Mouse (Mus musculus) heart, embryonic 16.5 days (tissue): ENCODE data around the gene Cetn3. TPM values are rescaled to one million over a fixed set of nuclear protein-coding genes. Genes with fewer than 3 reads are reported as not detected.

Experiments
- ATAC-seq: fragments of 200-750 bp; cut with Nextera tagmentation; replicated peaks from 2 replicates; pipeline ENCODE4 v1.8.0; 2017; ENCODE audit warnings: moderate number of reproducible peaks; ENCODE audit not compliant: insufficient read depth, low FRiP score; ENCODE audit errors: extremely low read depth
- H3K27ac ChIP-seq: fragments of 300-500 bp; sonication (generic); 2 replicates; pipeline ENCODE4 v1.5.1; 2014; ENCODE audit warnings: mild to moderate bottlenecking, low read length, control low read depth, moderate library complexity
- H3K27me3 ChIP-seq: fragments of 300-500 bp; sonication (generic); 2 replicates; pipeline ENCODE4 v1.6.1; 2014; ENCODE audit warnings: low read length, mixed read lengths; ENCODE audit not compliant: control insufficient read depth, insufficient read depth
- H3K36me3 ChIP-seq: fragments of 300-500 bp; sonication (generic); 2 replicates; pipeline ENCODE4 v1.6.1; 2014; ENCODE audit not compliant: control insufficient read depth, insufficient read depth
- H3K4me1 ChIP-seq: fragments of 300-500 bp; sonication (generic); 2 replicates; pipeline ENCODE4 v1.6.1; 2014; ENCODE audit warnings: low read length, mixed read lengths; ENCODE audit not compliant: control insufficient read depth, insufficient read depth
- H3K4me2 ChIP-seq: fragments of 300-500 bp; sonication (generic); 2 replicates; pipeline ENCODE4 v1.6.1; 2014; ENCODE audit warnings: low read depth, mild to moderate bottlenecking, control low read depth, low read length
- H3K4me3 ChIP-seq: fragments of 300-500 bp; sonication (generic); 2 replicates; pipeline ENCODE4 v1.5.1; 2014; ENCODE audit warnings: mild to moderate bottlenecking, control low read depth, low read length
- H3K9ac ChIP-seq: fragments of 300-500 bp; sonication (generic); 2 replicates; pipeline ENCODE4 v1.6.1; 2014; ENCODE audit warnings: low read length, control low read depth
- H3K9me3 ChIP-seq: fragments of 300-500 bp; sonication (generic); replicated peaks from 2 replicates; pipeline ENCODE4 v1.6.1; 2016; ENCODE audit warnings: low read length; ENCODE audit not compliant: control insufficient read depth
- WGBS: fragments of 180-500 bp; shearing (Covaris S2); extraction: QIAGEN DNeasy Blood & Tissue Kit; methylation state at CpG from one replicate; pipeline ENCODE4 v1.1.7; 2014; 5-methylcytosine and 5-hydroxymethylcytosine counted together
- polyA plus RNA-seq: library from polyadenylated mRNA; unstranded; fragments of >200 nt; fragmentation: Nextera tagmentation; extraction: Ambion mirVana; gene quantifications from 2 replicates; pipeline ENCODE4 v1.2.1, GENCODE M21; 2015

Gene Cetn3
- polyA plus RNA-seq, 1 experiment from 2014 or later: 198 TPM

- H3K27ac ChIP-seq: no peak overlapping the region
- H3K4me3 ChIP-seq: no peak overlapping the region
- no peak overlapping the region for H3K4me2 ChIP-seq
- ATAC-seq: no peak
- no peaks in the 10 kb centered on the region for H3K36me3 ChIP-seq
- 89% methylated on average over 5 of the region's 5 CpGs for WGBS
- no peaks in the 10 kb centered on the region for H3K4me1 ChIP-seq
- no peaks in the 10 kb centered on the region for H3K9me3 ChIP-seq
- H3K9ac ChIP-seq: no peak overlapping the region
- H3K27me3 ChIP-seq: no peaks in the 10 kb centered on the region
Observed at GRCm38 (mm10) chr13:81838016-81838415, 55.1 kb downstream of the Cetn3 start.

DNA sequence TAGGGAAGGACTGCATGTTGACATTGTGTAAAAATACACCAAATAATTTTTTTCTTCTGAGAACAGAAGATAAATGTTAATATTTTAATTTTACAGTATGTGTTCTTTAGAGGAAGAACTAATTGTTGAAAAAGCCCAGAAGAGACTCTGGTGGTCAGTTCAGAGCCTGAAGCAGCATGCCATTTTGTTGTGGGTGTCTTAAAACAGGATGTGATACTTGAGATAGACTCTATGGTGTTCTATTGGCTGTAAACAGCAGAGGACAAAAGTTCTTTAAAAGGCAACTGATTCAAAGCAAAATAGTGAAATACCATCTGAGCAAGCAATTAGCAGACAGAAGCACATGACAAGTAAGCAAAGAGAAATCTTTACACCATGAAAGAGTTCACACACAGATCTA is 56.1 kb downstream of the Cetn3 start:
- no peak overlapping the region for H3K4me2 ChIP-seq
- H3K9me3 ChIP-seq: no peaks in the 10 kb centered on the region

DNA sequence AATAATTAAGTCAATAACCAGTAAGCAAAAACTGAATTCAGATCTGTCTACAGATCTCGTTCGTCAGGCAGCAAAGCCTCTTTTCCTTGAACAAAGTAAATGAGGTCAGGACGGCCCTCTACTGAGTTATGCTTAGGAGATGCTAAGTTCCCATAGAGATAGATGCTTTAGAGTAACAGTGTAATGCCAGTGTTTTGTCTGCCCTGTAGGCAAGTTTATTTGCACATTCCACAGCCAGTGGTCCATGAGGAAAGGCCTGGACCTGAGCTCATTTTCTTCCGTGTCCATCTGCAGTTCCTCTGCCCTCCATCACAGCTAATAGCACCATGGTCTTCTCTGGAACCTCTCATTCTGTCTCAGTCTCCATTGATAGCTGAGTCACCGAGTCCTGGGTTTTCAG is 57.4 kb downstream of the Cetn3 start:
- Histone ChIP-seq H3K27ac (no peak overlapping the region), H3K4me2 (no peak overlapping the region), H3K27me3 (no peaks in the 10 kb centered on the region), H3K9me3 (no peaks in the 10 kb centered on the region), H3K4me1 (no peaks in the 10 kb centered on the region), H3K4me3 (no peak overlapping the region), H3K9ac (no peak overlapping the region), H3K36me3 (no peaks in the 10 kb centered on the region)
- ATAC-seq: no peak
- WGBS: 70% methylated on average over 5 of the region's 5 CpGs

More for the DNA sequence above, 56.1 kb downstream of the Cetn3 start:
- no peak overlapping the region for H3K4me3 ChIP-seq
- no peaks in the 10 kb centered on the region for H3K36me3 ChIP-seq
- no peak for ATAC-seq
- no peak overlapping the region for H3K27ac ChIP-seq
- no peaks in the 10 kb centered on the region for H3K4me1 ChIP-seq
- H3K27me3 ChIP-seq: no peaks in the 10 kb centered on the region
- no peak overlapping the region for H3K9ac ChIP-seq

DNA sequence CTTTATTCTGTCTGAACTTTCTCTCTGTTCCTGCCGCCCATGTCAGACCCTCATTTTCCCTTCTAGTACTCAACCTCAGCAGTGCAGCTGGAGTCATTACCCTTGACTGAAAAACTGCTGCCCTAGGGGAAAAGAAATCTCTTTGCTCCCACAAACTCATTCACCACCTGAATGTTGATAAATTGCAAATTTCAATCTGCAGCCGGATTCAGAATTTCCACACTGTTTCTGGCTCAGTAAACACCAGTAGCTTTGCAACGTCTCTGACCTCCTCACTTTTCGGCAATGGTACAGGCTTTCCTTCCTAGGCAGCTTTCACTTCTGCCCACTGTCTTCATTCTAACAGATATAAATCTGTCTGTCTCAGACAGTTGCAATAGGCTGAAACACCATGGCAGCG is 57.8 kb downstream of the Cetn3 start:
- Histone ChIP-seq H3K27ac (no peak overlapping the region), H3K9me3 (no peaks in the 10 kb centered on the region), H3K4me3 (no peak overlapping the region), H3K4me1 (no peaks in the 10 kb centered on the region), H3K4me2 (no peak overlapping the region), H3K27me3 (no peaks in the 10 kb centered on the region), H3K36me3 (no peaks in the 10 kb centered on the region), H3K9ac (no peak overlapping the region)
- ATAC-seq: no peak
- 83% methylated on average over 5 of the region's 5 CpGs for WGBS

DNA sequence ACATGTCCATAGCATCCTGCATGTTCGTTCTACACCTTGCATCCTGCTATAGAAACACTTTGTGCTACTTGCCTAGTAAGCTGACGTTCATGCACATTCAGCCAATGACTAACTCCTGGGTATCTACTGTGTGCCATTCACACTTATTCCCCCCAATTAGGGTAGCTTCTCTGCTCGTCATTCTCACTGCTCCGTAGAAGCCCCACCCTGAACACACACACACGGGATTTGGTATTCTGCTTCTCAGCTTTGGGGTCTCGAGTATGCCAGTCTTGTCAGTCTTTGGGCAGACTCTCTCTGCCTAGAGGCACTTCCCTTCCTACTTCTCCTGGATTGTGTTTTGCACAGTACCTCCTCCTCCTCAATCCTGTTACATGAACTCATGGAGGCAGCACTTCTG is 59.4 kb downstream of the Cetn3 start:
- H3K4me1 ChIP-seq: no peaks in the 10 kb centered on the region
- WGBS: 82% methylated on average over 6 of the region's 6 CpGs
- H3K4me2 ChIP-seq: no peak overlapping the region
- ATAC-seq: no peak
- no peaks in the 10 kb centered on the region for H3K9me3 ChIP-seq
- no peak overlapping the region for H3K27ac ChIP-seq
- no peak overlapping the region for H3K9ac ChIP-seq
- no peak overlapping the region for H3K4me3 ChIP-seq
- H3K27me3 ChIP-seq: no peaks in the 10 kb centered on the region
- H3K36me3 ChIP-seq: no peaks in the 10 kb centered on the region

Other genes with a start within 250 kb of the Cetn3 start
- 0.81 and 0.97 TPM in 2 replicates for gene Adgrv1, start 149.9 kb upstream of the Cetn3 start, polyA plus RNA-seq
- 20.4 and 21.1 TPM in 2 replicates for gene Lysmd3, start 125.4 kb upstream of the Cetn3 start, polyA plus RNA-seq
- gene Polr3g, start 72.1 kb upstream of the Cetn3 start, polyA plus RNA-seq: 14.1 and 14.9 TPM in 2 replicates
- gene Mblac2, start 71.7 kb upstream of the Cetn3 start, polyA plus RNA-seq: 8.5 and 9.3 TPM in 2 replicates